Mouse (Mus musculus): ENCODE data around the gene Pde4dip. TPM values are rescaled to one million over a fixed set of nuclear protein-coding genes. Genes with fewer than 3 reads are reported as not detected.

The Pde4dip gene
- polyA plus RNA-seq, 1 experiment = 134 TPM

GRCm38 (mm10) chr3:97761951-97762350 lies 126.6 kb downstream of the Pde4dip start:
- Histone ChIP-seq H3K79me2 (ENCODE audit: control insufficient read depth, insufficient read depth) (peaks cover 50% of the 10 kb centered on the region), H3K27me3 (ENCODE audit: control insufficient read depth, insufficient read depth, insufficient read length) (no peaks in the 10 kb centered on the region), H3K4me3 (no peak overlapping the region), H3K36me3 (ENCODE audit: control insufficient read depth, insufficient read depth) (peaks cover 25% of the 10 kb centered on the region), H3ac (ENCODE audit: control insufficient read depth, insufficient read length) (no peak overlapping the region), H3K4me2 (ENCODE audit: low read depth) (no peak overlapping the region)
- TF ChIP-seq MYOD1 (IDR thresholded peaks at IDR 0.05; ENCODE audit: control insufficient read depth in 1 of 3, insufficient read length in 2 of 3, low read depth in 2 of 3) (no peak), MAX (IDR thresholded peaks at IDR 0.05; ENCODE audit: low read depth) (no peak)

GRCm38 (mm10) chr3:97761168-97761567 lies 127.3 kb downstream of the Pde4dip start:
- no peak overlapping the region for H3K4me3 ChIP-seq
- H3ac ChIP-seq (ENCODE audit: control insufficient read depth, insufficient read length) = no peak overlapping the region
- H3K79me2 ChIP-seq (ENCODE audit: control insufficient read depth, insufficient read depth) = peaks cover 42% of the 10 kb centered on the region
- no peak overlapping the region for H3K4me2 ChIP-seq (ENCODE audit: low read depth)
- peaks cover 30% of the 10 kb centered on the region for H3K36me3 ChIP-seq (ENCODE audit: control insufficient read depth, insufficient read depth)
- no peaks in the 10 kb centered on the region for H3K27me3 ChIP-seq (ENCODE audit: control insufficient read depth, insufficient read depth, insufficient read length)
- no peak for TF ChIP-seq USF1 (IDR thresholded peaks at IDR 0.05; ENCODE audit: low read depth)
- no peak for TF ChIP-seq MYOD1 (IDR thresholded peaks at IDR 0.05; ENCODE audit: control insufficient read depth in 1 of 3, insufficient read length in 2 of 3, low read depth in 2 of 3)
- no peak for TF ChIP-seq CEBPB (IDR thresholded peaks at IDR 0.05; ENCODE audit: insufficient read depth, poor library complexity, severe bottlenecking)
- no peak for TF ChIP-seq POLR2A (IDR thresholded peaks at IDR 0.05; ENCODE audit: insufficient read length, low read depth)
- no peak for TF ChIP-seq MAX (IDR thresholded peaks at IDR 0.05; ENCODE audit: low read depth)
- no peak for TF ChIP-seq MYOG (IDR thresholded peaks at IDR 0.05; ENCODE audit: control insufficient read depth in 1 of 3, insufficient read depth in 1 of 3, insufficient read length in 2 of 3, low read depth in 2 of 3)

GRCm38 (mm10) chr3:97759846-97760245 lies 128.7 kb downstream of the Pde4dip start:
- no peaks in the 10 kb centered on the region for H3K27me3 ChIP-seq (ENCODE audit: control insufficient read depth, insufficient read depth, insufficient read length)
- H3K79me2 ChIP-seq (ENCODE audit: control insufficient read depth, insufficient read depth) = peaks cover 29% of the 10 kb centered on the region
- peaks cover 40% of the 10 kb centered on the region for H3K36me3 ChIP-seq (ENCODE audit: control insufficient read depth, insufficient read depth)
- H3K4me3 ChIP-seq = no peak overlapping the region
- TF ChIP-seq USF1 (IDR thresholded peaks at IDR 0.05; ENCODE audit: low read depth) (no peak), CEBPB (IDR thresholded peaks at IDR 0.05; ENCODE audit: insufficient read depth, poor library complexity, severe bottlenecking) (no peak), MYOG (IDR thresholded peaks at IDR 0.05; ENCODE audit: control insufficient read depth in 1 of 3, insufficient read depth in 1 of 3, insufficient read length in 2 of 3, low read depth in 2 of 3) (no peak), E2F4 (IDR thresholded peaks at IDR 0.05; ENCODE audit: insufficient read depth) (no peak)
- no peak overlapping the region for H3K4me2 ChIP-seq (ENCODE audit: low read depth)
- no peak overlapping the region for H3ac ChIP-seq (ENCODE audit: control insufficient read depth, insufficient read length)

- no peak overlapping the region for H3K4me3 ChIP-seq
- peaks cover 8% of the 10 kb centered on the region for H3K79me2 ChIP-seq (ENCODE audit: control insufficient read depth, insufficient read depth)
- H3K36me3 ChIP-seq (ENCODE audit: control insufficient read depth, insufficient read depth) = peaks cover 54% of the 10 kb centered on the region
- TF ChIP-seq POLR2AphosphoS2 (IDR thresholded peaks at IDR 0.05; ENCODE audit: insufficient read length, low read depth) (no peak), REST (IDR thresholded peaks at IDR 0.05; ENCODE audit: insufficient read depth, insufficient read length) (no peak), CEBPB (IDR thresholded peaks at IDR 0.05; ENCODE audit: insufficient read depth, poor library complexity, severe bottlenecking) (no peak), MYOD1 (IDR thresholded peaks at IDR 0.05; ENCODE audit: control insufficient read depth in 1 of 3, insufficient read length in 2 of 3, low read depth in 2 of 3) (no peak), TCF3 (IDR thresholded peaks at IDR 0.05; ENCODE audit: insufficient read length, low read depth) (no peak), POLR2A (IDR thresholded peaks at IDR 0.05; ENCODE audit: insufficient read length, low read depth) (no peak), E2F4 (IDR thresholded peaks at IDR 0.05; ENCODE audit: insufficient read depth) (no peak), MYOG (IDR thresholded peaks at IDR 0.05; ENCODE audit: control insufficient read depth in 1 of 3, insufficient read depth in 1 of 3, insufficient read length in 2 of 3, low read depth in 2 of 3) (no peak), SRF (IDR thresholded peaks at IDR 0.05; ENCODE audit: control insufficient read depth, insufficient read length, low read depth) (no peak), MAX (IDR thresholded peaks at IDR 0.05; ENCODE audit: low read depth) (no peak), TCF12 (IDR thresholded peaks at IDR 0.05; ENCODE audit: insufficient read depth, poor library complexity, severe bottlenecking) (no peak), USF1 (IDR thresholded peaks at IDR 0.05; ENCODE audit: low read depth) (no peak)
- no peak overlapping the region for H3K4me2 ChIP-seq (ENCODE audit: low read depth)
- no peak overlapping the region for H3ac ChIP-seq (ENCODE audit: control insufficient read depth, insufficient read length)
- no peaks in the 10 kb centered on the region for H3K27me3 ChIP-seq (ENCODE audit: control insufficient read depth, insufficient read depth, insufficient read length)
Measured at GRCm38 (mm10) chr3:97757501-97757900, 131.0 kb downstream of the Pde4dip start.

- Histone ChIP-seq H3K36me3 (ENCODE audit: control insufficient read depth, insufficient read depth) (peaks cover 64% of the 10 kb centered on the region), H3K4me3 (no peak overlapping the region), H3K79me2 (ENCODE audit: control insufficient read depth, insufficient read depth) (peaks cover 4% of the 10 kb centered on the region), H3K4me2 (ENCODE audit: low read depth) (no peak overlapping the region), H3K27me3 (ENCODE audit: control insufficient read depth, insufficient read depth, insufficient read length) (no peaks in the 10 kb centered on the region), H3ac (ENCODE audit: control insufficient read depth, insufficient read length) (no peak overlapping the region)
- TF ChIP-seq REST (IDR thresholded peaks at IDR 0.05; ENCODE audit: insufficient read depth, insufficient read length) (no peak), TCF3 (IDR thresholded peaks at IDR 0.05; ENCODE audit: insufficient read length, low read depth) (no peak), MAX (IDR thresholded peaks at IDR 0.05; ENCODE audit: low read depth) (no peak)
Measured at GRCm38 (mm10) chr3:97756283-97757074, 132.0 kb downstream of the Pde4dip start.

Data from myocyte (in vitro differentiated cells).